Mouse (Mus musculus): Measurements from ENCODE around the gene Ddit4. TPM values are rescaled to one million over a fixed set of nuclear protein-coding genes. Genes with fewer than 3 reads are reported as not detected.

The Ddit4 gene
- polyA plus RNA-seq, 1 experiment, result 6.1 TPM

GRCm38 (mm10) chr10:59978401-59978800 is 26.8 kb upstream of the Ddit4 start:
- Histone ChIP-seq H3K4me3 (ENCODE audit: insufficient read depth, low read depth, low read length) (no peak overlapping the region), H3K27ac (replicated peaks; ENCODE audit: low read depth, low read length) (peak overlapping the region; percentile 80), H3K4me1 (ENCODE audit: control insufficient read depth, insufficient read depth, insufficient read length, low read length) (peaks cover 53% of the 10 kb centered on the region)

GRCm38 (mm10) chr10:59977715-59978343 is 26.2 kb upstream of the Ddit4 start:
- Histone ChIP-seq H3K4me1 (ENCODE audit: control insufficient read depth, insufficient read depth, insufficient read length, low read length) (peaks cover 58% of the 10 kb centered on the region), H3K4me3 (ENCODE audit: insufficient read depth, low read depth, low read length) (no peak overlapping the region), H3K27ac (replicated peaks; ENCODE audit: low read depth, low read length) (peak overlapping the region; percentile 80)

- Histone ChIP-seq H3K27ac (replicated peaks; ENCODE audit: low read depth, low read length) (peak overlapping the region; percentile 9; the same call in 1 of the 2 replicates), H3K4me3 (ENCODE audit: insufficient read depth, low read depth, low read length) (no peak overlapping the region), H3K4me1 (ENCODE audit: control insufficient read depth, insufficient read depth, insufficient read length, low read length) (peaks cover 58% of the 10 kb centered on the region)
Measured at GRCm38 (mm10) chr10:59977141-59977540, 25.5 kb upstream of the Ddit4 start.

- Histone ChIP-seq H3K27ac (replicated peaks; ENCODE audit: low read depth, low read length) (peak overlapping the region; percentile 88), H3K4me1 (ENCODE audit: control insufficient read depth, insufficient read depth, insufficient read length, low read length) (peaks cover 58% of the 10 kb centered on the region), H3K4me3 (ENCODE audit: insufficient read depth, low read depth, low read length) (no peak overlapping the region)
Measured at GRCm38 (mm10) chr10:59974786-59975185, 23.2 kb upstream of the Ddit4 start.

GRCm38 (mm10) chr10:59974191-59974664 is 22.6 kb upstream of the Ddit4 start:
- Histone ChIP-seq H3K27ac (replicated peaks; ENCODE audit: low read depth, low read length) (peak overlapping the region; percentile 92), H3K4me1 (ENCODE audit: control insufficient read depth, insufficient read depth, insufficient read length, low read length) (peaks cover 54% of the 10 kb centered on the region), H3K4me3 (ENCODE audit: insufficient read depth, low read depth, low read length) (no peak overlapping the region)

GRCm38 (mm10) chr10:59973400-59973799 is 21.8 kb upstream of the Ddit4 start:
- H3K4me3 ChIP-seq (ENCODE audit: insufficient read depth, low read depth, low read length), result no peak overlapping the region
- peak overlapping the region; percentile 92 for H3K27ac ChIP-seq (replicated peaks; ENCODE audit: low read depth, low read length)
- H3K4me1 ChIP-seq (ENCODE audit: control insufficient read depth, insufficient read depth, insufficient read length, low read length), result peaks cover 47% of the 10 kb centered on the region

GRCm38 (mm10) chr10:59972999-59973398 is 21.4 kb upstream of the Ddit4 start:
- Histone ChIP-seq H3K27ac (replicated peaks; ENCODE audit: low read depth, low read length) (peak overlapping the region; percentile 92), H3K4me3 (ENCODE audit: insufficient read depth, low read depth, low read length) (no peak overlapping the region), H3K4me1 (ENCODE audit: control insufficient read depth, insufficient read depth, insufficient read length, low read length) (peaks cover 43% of the 10 kb centered on the region)

GRCm38 (mm10) chr10:59972534-59972933 is 20.9 kb upstream of the Ddit4 start:
- Histone ChIP-seq H3K4me1 (ENCODE audit: control insufficient read depth, insufficient read depth, insufficient read length, low read length) (peaks cover 39% of the 10 kb centered on the region), H3K27ac (replicated peaks; ENCODE audit: low read depth, low read length) (peak overlapping the region; percentile 92), H3K4me3 (ENCODE audit: insufficient read depth, low read depth, low read length) (no peak overlapping the region)

GRCm38 (mm10) chr10:59971813-59972212 is 20.2 kb upstream of the Ddit4 start:
- Histone ChIP-seq H3K27ac (replicated peaks; ENCODE audit: low read depth, low read length) (peak overlapping the region; percentile 74), H3K4me1 (ENCODE audit: control insufficient read depth, insufficient read depth, insufficient read length, low read length) (peaks cover 39% of the 10 kb centered on the region), H3K4me3 (ENCODE audit: insufficient read depth, low read depth, low read length) (no peak overlapping the region)

- peak overlapping the region; percentile 61 for H3K4me3 ChIP-seq (ENCODE audit: insufficient read depth, low read depth, low read length)
- H3K27ac ChIP-seq (replicated peaks; ENCODE audit: low read depth, low read length), result peak overlapping the region; percentile 97
- H3K4me1 ChIP-seq (ENCODE audit: control insufficient read depth, insufficient read depth, insufficient read length, low read length), result peaks cover 37% of the 10 kb centered on the region
Measured at GRCm38 (mm10) chr10:59970450-59971062, 18.9 kb upstream of the Ddit4 start.

- Histone ChIP-seq H3K4me1 (ENCODE audit: control insufficient read depth, insufficient read depth, insufficient read length, low read length) (peaks cover 34% of the 10 kb centered on the region), H3K4me3 (ENCODE audit: insufficient read depth, low read depth, low read length) (peak overlapping the region; percentile 61), H3K27ac (replicated peaks; ENCODE audit: low read depth, low read length) (peak overlapping the region; percentile 97)
Measured at GRCm38 (mm10) chr10:59969821-59970449, 18.3 kb upstream of the Ddit4 start.

GRCm38 (mm10) chr10:59967309-59967942 is 15.8 kb upstream of the Ddit4 start:
- Histone ChIP-seq H3K27ac (replicated peaks; ENCODE audit: low read depth, low read length) (peak overlapping the region; percentile 37), H3K4me3 (ENCODE audit: insufficient read depth, low read depth, low read length) (no peak overlapping the region), H3K4me1 (ENCODE audit: control insufficient read depth, insufficient read depth, insufficient read length, low read length) (peaks cover 18% of the 10 kb centered on the region)

GRCm38 (mm10) chr10:59966743-59967142 is 15.1 kb upstream of the Ddit4 start:
- no peak overlapping the region for H3K27ac ChIP-seq (replicated peaks; ENCODE audit: low read depth, low read length)
- H3K4me3 ChIP-seq (ENCODE audit: insufficient read depth, low read depth, low read length), result no peak overlapping the region
- peaks cover 15% of the 10 kb centered on the region for H3K4me1 ChIP-seq (ENCODE audit: control insufficient read depth, insufficient read depth, insufficient read length, low read length)

- no peak overlapping the region for H3K4me3 ChIP-seq (ENCODE audit: insufficient read depth, low read depth, low read length)
- H3K4me1 ChIP-seq (ENCODE audit: control insufficient read depth, insufficient read depth, insufficient read length, low read length), result peaks cover 9% of the 10 kb centered on the region
- no peak overlapping the region for H3K27ac ChIP-seq (replicated peaks; ENCODE audit: low read depth, low read length)
Measured at GRCm38 (mm10) chr10:59965788-59966187, 14.2 kb upstream of the Ddit4 start.

GRCm38 (mm10) chr10:59965362-59965695 is 13.7 kb upstream of the Ddit4 start:
- no peak overlapping the region for H3K4me3 ChIP-seq (ENCODE audit: insufficient read depth, low read depth, low read length)
- no peak overlapping the region for H3K27ac ChIP-seq (replicated peaks; ENCODE audit: low read depth, low read length)
- peaks cover 5% of the 10 kb centered on the region; the same call in 1 of the 2 replicates for H3K4me1 ChIP-seq (ENCODE audit: control insufficient read depth, insufficient read depth, insufficient read length, low read length)
